Mouse (Mus musculus): ENCODE data around the gene Olfr1450. TPM values are rescaled to one million over a fixed set of nuclear protein-coding genes. Genes with fewer than 3 reads are reported as not detected.
"Not testable (repeated sequence)": the region's sequence is repeated elsewhere in the genome, so short reads cannot be mapped to it uniquely, and the experiment has no call there.

Olfr1450 gene
- not detected in 2 replicates for polyA plus RNA-seq (2012; ENCODE audit: insufficient read depth, insufficient read length, missing spikeins)

- Histone ChIP-seq H3K27ac (replicated peaks; ENCODE audit: low read depth, low read length) (no peak within 1 kb of the TSS), H3K4me1 (ENCODE audit: control insufficient read depth, insufficient read depth, insufficient read length, low read length) (no peaks in the 10 kb centered on the region), H3K4me3 (ENCODE audit: insufficient read depth, low read depth, low read length) (no peak within 1 kb of the TSS)
These were observed at the start of gene Olfr1450 for GRCm38 (mm10) chr19:12949958-12950357. TSS of gene Olfr1450 (plus strand) at chr19:12950258.

- H3K4me3 ChIP-seq (ENCODE audit: insufficient read depth, low read depth, low read length), result no peak within 1 kb of the TSS
- no peak within 1 kb of the TSS for H3K27ac ChIP-seq (replicated peaks; ENCODE audit: low read depth, low read length)
- no peaks in the 10 kb centered on the region for H3K4me1 ChIP-seq (ENCODE audit: control insufficient read depth, insufficient read depth, insufficient read length, low read length)
These were observed 46.4 kb upstream of the Olfr1450 start, which contains the start of gene Olfr1447 for GRCm38 (mm10) chr19:12903643-12904042. TSS of gene Olfr1447 (minus strand) at chr19:12903743.

GRCm38 (mm10) chr19:12924319-12924718, 25.7 kb upstream of the Olfr1450 start, which contains the start of gene Olfr1448:
TSS of gene Olfr1448 (minus strand) at chr19:12924419.
- H3K27ac ChIP-seq (replicated peaks; ENCODE audit: low read depth, low read length), result no peak within 1 kb of the TSS

GRCm38 (mm10) chr19:12930540-12930939, 19.5 kb upstream of the Olfr1450 start, which contains the start of gene Olfr1449:
TSS of gene Olfr1449 (plus strand) at chr19:12930840.
- H3K4me1 ChIP-seq (ENCODE audit: control insufficient read depth, insufficient read depth, insufficient read length, low read length), result no peaks in the 10 kb centered on the region
- H3K27ac ChIP-seq (replicated peaks; ENCODE audit: low read depth, low read length), result no peak within 1 kb of the TSS

More at GRCm38 (mm10) chr19:12924319-12924718, 25.7 kb upstream of the Olfr1450 start, which contains the start of gene Olfr1448:
- no peaks in the 10 kb centered on the region for H3K4me1 ChIP-seq (ENCODE audit: control insufficient read depth, insufficient read depth, insufficient read length, low read length)
- H3K4me3 ChIP-seq (ENCODE audit: insufficient read depth, low read depth, low read length), result no peak within 1 kb of the TSS

GRCm38 (mm10) chr19:12970082-12970481, 20.0 kb downstream of the Olfr1450 start:
- not testable (repeated sequence) for H3K27ac ChIP-seq (replicated peaks; ENCODE audit: low read depth, low read length); H3K4me3 ChIP-seq (ENCODE audit: insufficient read depth, low read depth, low read length); H3K4me1 ChIP-seq (ENCODE audit: control insufficient read depth, insufficient read depth, insufficient read length, low read length)

More at GRCm38 (mm10) chr19:12930540-12930939, 19.5 kb upstream of the Olfr1450 start, which contains the start of gene Olfr1449:
- no peak within 1 kb of the TSS for H3K4me3 ChIP-seq (ENCODE audit: insufficient read depth, low read depth, low read length)

- not testable (repeated sequence) for H3K27ac ChIP-seq (replicated peaks; ENCODE audit: low read depth, low read length); H3K4me3 ChIP-seq (ENCODE audit: insufficient read depth, low read depth, low read length); H3K4me1 ChIP-seq (ENCODE audit: control insufficient read depth, insufficient read depth, insufficient read length, low read length)
These were observed 42.3 kb downstream of the Olfr1450 start for GRCm38 (mm10) chr19:12992316-12992715.

GRCm38 (mm10) chr19:12994714-12995113, 44.7 kb downstream of the Olfr1450 start, which contains the start of gene Olfr1451:
TSS of gene Olfr1451 (plus strand) at chr19:12995014.
- no peaks in the 10 kb centered on the region for H3K4me1 ChIP-seq (ENCODE audit: control insufficient read depth, insufficient read depth, insufficient read length, low read length)
- H3K27ac ChIP-seq (replicated peaks; ENCODE audit: low read depth, low read length), result no peak within 1 kb of the TSS
- H3K4me3 ChIP-seq (ENCODE audit: insufficient read depth, low read depth, low read length), result no peak within 1 kb of the TSS

Other genes with a start within 250 kb of the Olfr1450 start
- gene Cntf, start 184.6 kb upstream of the Olfr1450 start, polyA plus RNA-seq (2012; ENCODE audit: insufficient read depth, insufficient read length, missing spikeins), result 1.8 and 2.6 TPM in 2 replicates
- gene Zfp91, start 154.1 kb upstream of the Olfr1450 start, polyA plus RNA-seq (2012; ENCODE audit: insufficient read depth, insufficient read length, missing spikeins), result 109 and 111 TPM in 2 replicates
- 0.67 and 1.2 TPM in 2 replicates for gene Lpxn, start 154.1 kb upstream of the Olfr1450 start, polyA plus RNA-seq (2012; ENCODE audit: insufficient read depth, insufficient read length, missing spikeins)
- not detected in 2 replicates for gene Gm5244, start 103.6 kb upstream of the Olfr1450 start, polyA plus RNA-seq (2012; ENCODE audit: insufficient read depth, insufficient read length, missing spikeins)
- not detected in 2 replicates for gene Olfr1444, start 93.0 kb upstream of the Olfr1450 start, polyA plus RNA-seq (2012; ENCODE audit: insufficient read depth, insufficient read length, missing spikeins)
- not detected in 2 replicates for gene Olfr1445, start 66.4 kb upstream of the Olfr1450 start, polyA plus RNA-seq (2012; ENCODE audit: insufficient read depth, insufficient read length, missing spikeins)
- not detected in 2 replicates for gene Olfr1446, start 56.7 kb upstream of the Olfr1450 start, polyA plus RNA-seq (2012; ENCODE audit: insufficient read depth, insufficient read length, missing spikeins)
- not detected in 2 replicates for gene Olfr1447, start 46.5 kb upstream of the Olfr1450 start, polyA plus RNA-seq (2012; ENCODE audit: insufficient read depth, insufficient read length, missing spikeins)
- gene Olfr1448, start 25.8 kb upstream of the Olfr1450 start, polyA plus RNA-seq (2012; ENCODE audit: insufficient read depth, insufficient read length, missing spikeins), result not detected in 2 replicates
- gene Olfr1449, start 19.4 kb upstream of the Olfr1450 start, polyA plus RNA-seq (2012; ENCODE audit: insufficient read depth, insufficient read length, missing spikeins), result not detected in 2 replicates
- gene Olfr1451, start 44.8 kb downstream of the Olfr1450 start, polyA plus RNA-seq (2012; ENCODE audit: insufficient read depth, insufficient read length, missing spikeins), result not detected in 2 replicates
- gene Olfr1453, start 78.1 kb downstream of the Olfr1450 start, polyA plus RNA-seq (2012; ENCODE audit: insufficient read depth, insufficient read length, missing spikeins), result not detected in 2 replicates
- not detected in 2 replicates for gene Olfr1454, start 110.4 kb downstream of the Olfr1450 start, polyA plus RNA-seq (2012; ENCODE audit: insufficient read depth, insufficient read length, missing spikeins)
- not detected in 2 replicates for gene Olfr1457, start 147.6 kb downstream of the Olfr1450 start, polyA plus RNA-seq (2012; ENCODE audit: insufficient read depth, insufficient read length, missing spikeins)
- gene Olfr1458, start 156.5 kb downstream of the Olfr1450 start, polyA plus RNA-seq (2012; ENCODE audit: insufficient read depth, insufficient read length, missing spikeins), result not detected in 2 replicates
- not detected in 2 replicates for gene Olfr1459, start 199.3 kb downstream of the Olfr1450 start, polyA plus RNA-seq (2012; ENCODE audit: insufficient read depth, insufficient read length, missing spikeins)
- gene Olfr1461, start 212.7 kb downstream of the Olfr1450 start, polyA plus RNA-seq (2012; ENCODE audit: insufficient read depth, insufficient read length, missing spikeins), result not detected in 2 replicates
- not detected in 2 replicates for gene Olfr1462, start 235.5 kb downstream of the Olfr1450 start, polyA plus RNA-seq (2012; ENCODE audit: insufficient read depth, insufficient read length, missing spikeins)

Data from brown adipose tissue, adult 24 weeks (tissue).